Mouse (Mus musculus) cerebellum, postnatal 4 days (tissue): ENCODE measurements around the gene Tpcn2.
A peak's percentile ranks its signal among the peaks of the same experiment; 100 is the strongest.

Experiments
- DNase-seq, 2 experiments: peaks; one replicate each; pipeline ENCODE4 v3.0.0; 2022; ENCODE audit warnings: low spot score in 2 of 2, mixed read lengths in 1 of 2

Tpcn2 gene

GRCm38 (mm10) chr7:145206056-145206610 is 77.7 kb downstream of the Tpcn2 start:
- peak; percentile 38 to 70 for DNase-seq

GRCm38 (mm10) chr7:145205363-145205902 is 78.4 kb downstream of the Tpcn2 start:
- DNase-seq = no peak

- DNase-seq = no peak
Observed at GRCm38 (mm10) chr7:145199711-145200110, 84.1 kb downstream of the Tpcn2 start.

- DNase-seq = no peak
Observed at GRCm38 (mm10) chr7:145198223-145198714, 85.5 kb downstream of the Tpcn2 start.

- DNase-seq = no peak
Observed at GRCm38 (mm10) chr7:145197711-145198110, 86.1 kb downstream of the Tpcn2 start.

- DNase-seq = no peak
Observed at GRCm38 (mm10) chr7:145197042-145197441, 86.8 kb downstream of the Tpcn2 start.

- DNase-seq = no peak
Observed at GRCm38 (mm10) chr7:145196340-145196739, 87.5 kb downstream of the Tpcn2 start.

- no peak for DNase-seq
Observed at GRCm38 (mm10) chr7:145195186-145195927, 88.5 kb downstream of the Tpcn2 start.

GRCm38 (mm10) chr7:145194455-145195161 is 89.2 kb downstream of the Tpcn2 start:
- DNase-seq = peak in 1 of 2 experiments; percentile 82

- no peak for DNase-seq
Observed at GRCm38 (mm10) chr7:145192836-145193235, 91.0 kb downstream of the Tpcn2 start.

GRCm38 (mm10) chr7:145190520-145190919 is 93.3 kb downstream of the Tpcn2 start:
- no peak for DNase-seq

- DNase-seq = no peak
Observed at GRCm38 (mm10) chr7:145189342-145189741, 94.5 kb downstream of the Tpcn2 start.

GRCm38 (mm10) chr7:145187802-145188201 is 96.0 kb downstream of the Tpcn2 start:
- DNase-seq = no peak

- peak in 1 of 2 experiments; percentile 50 for DNase-seq
Observed at GRCm38 (mm10) chr7:145182388-145182787, 101.4 kb downstream of the Tpcn2 start.

GRCm38 (mm10) chr7:145181376-145182034 is 102.3 kb downstream of the Tpcn2 start:
- peak in 1 of 2 experiments; percentile 65 for DNase-seq

- no peak for DNase-seq
Observed at GRCm38 (mm10) chr7:145179691-145180091, 104.1 kb downstream of the Tpcn2 start.

GRCm38 (mm10) chr7:145176750-145177589 is 106.8 kb downstream of the Tpcn2 start:
- DNase-seq = no peak

- peak in 1 of 2 experiments; percentile 82 for DNase-seq
Observed at GRCm38 (mm10) chr7:145173563-145173962, 110.2 kb downstream of the Tpcn2 start.

- DNase-seq = peak in 1 of 2 experiments; percentile 47
Observed at GRCm38 (mm10) chr7:145173116-145173515, 110.7 kb downstream of the Tpcn2 start.

- peak in 1 of 2 experiments; percentile 76 for DNase-seq
Observed at GRCm38 (mm10) chr7:145169703-145170102, 114.1 kb downstream of the Tpcn2 start.
